Mouse (Mus musculus) erythroblast, embryonic 14.5 days (primary cell): Measurements from ENCODE around the gene Cstad. TPM values are rescaled to one million over a fixed set of nuclear protein-coding genes. Genes with fewer than 3 reads are reported as not detected.
A peak's percentile ranks its signal among the peaks of the same experiment; 100 is the strongest.

ENCODE experiments used
- H3K27me3 ChIP-seq: 2 replicates; pipeline ENCODE4 v1.6.1; 2012; ENCODE audit warnings: inconsistent platforms; ENCODE audit not compliant: control insufficient read depth
- H3K36me3 ChIP-seq: 2 replicates; pipeline ENCODE4 v1.6.1; 2012; ENCODE audit warnings: mild to moderate bottlenecking, inconsistent platforms; ENCODE audit not compliant: control insufficient read depth
- H3K4me1 ChIP-seq: 2 replicates; pipeline ENCODE4 v1.6.1; 2012; ENCODE audit warnings: inconsistent platforms; ENCODE audit not compliant: control insufficient read depth
- H3K4me3 ChIP-seq: replicated peaks from 2 replicates; pipeline ENCODE3; 2012; ENCODE audit warnings: moderate library complexity, mild to moderate bottlenecking, inconsistent platforms
- H3K9me3 ChIP-seq: 2 replicates; pipeline ENCODE4 v1.6.1; 2012; ENCODE audit warnings: low read length, inconsistent platforms, mixed read lengths; ENCODE audit not compliant: control insufficient read depth
- GATA1 ChIP-seq: IDR thresholded peaks from 2 replicates; pipeline ENCODE4 v1.6.1; 2012; ENCODE audit warnings: low read length, inconsistent platforms, mixed read lengths
- TAL1 ChIP-seq: IDR thresholded peaks from 3 replicates; pipeline ENCODE4 v1.6.1; 2012; ENCODE audit warnings: low read length, inconsistent platforms, mixed read lengths
- polyA plus RNA-seq: library from polyadenylated mRNA; stranded (reverse); fragments of >175 nt; gene quantifications from 2 replicates; pipeline ENCODE4 v1.2.3, GENCODE M21; 2012

Cstad gene
- polyA plus RNA-seq, 1 experiment = not detected

GRCm38 (mm10) chr2:30652581-30653037 lies 57.8 kb downstream of the Cstad start:
- Histone ChIP-seq H3K9me3 (no peaks in the 10 kb centered on the region; the same call in 1 of the 2 replicates), H3K4me1 (peaks cover 3% of the 10 kb centered on the region), H3K36me3 (no peaks in the 10 kb centered on the region), H3K27me3 (peaks cover 10% of the 10 kb centered on the region), H3K4me3 (no peak overlapping the region)
- TF ChIP-seq GATA1 (no peak), TAL1 (no peak)

GRCm38 (mm10) chr2:30653046-30653445 lies 58.2 kb downstream of the Cstad start:
- H3K9me3 ChIP-seq = no peaks in the 10 kb centered on the region; the same call in 1 of the 2 replicates
- H3K4me3 ChIP-seq = no peak overlapping the region
- H3K4me1 ChIP-seq = peaks cover 7% of the 10 kb centered on the region
- TF ChIP-seq TAL1 (no peak), GATA1 (no peak)
- no peaks in the 10 kb centered on the region for H3K36me3 ChIP-seq
- H3K27me3 ChIP-seq = peaks cover 13% of the 10 kb centered on the region

- H3K27me3 ChIP-seq = peaks cover 13% of the 10 kb centered on the region
- H3K9me3 ChIP-seq = no peaks in the 10 kb centered on the region; the same call in 1 of the 2 replicates
- TF ChIP-seq TAL1 = no peak
- no peak for TF ChIP-seq GATA1
- H3K4me3 ChIP-seq = no peak overlapping the region
- H3K36me3 ChIP-seq = no peaks in the 10 kb centered on the region
- H3K4me1 ChIP-seq = peaks cover 18% of the 10 kb centered on the region
These were observed 59.3 kb downstream of the Cstad start for GRCm38 (mm10) chr2:30654158-30654557.

- H3K9me3 ChIP-seq = no peaks in the 10 kb centered on the region; the same call in 1 of the 2 replicates
- H3K4me3 ChIP-seq = no peak overlapping the region
- no peaks in the 10 kb centered on the region for H3K36me3 ChIP-seq
- peaks cover 13% of the 10 kb centered on the region for H3K27me3 ChIP-seq
- peaks cover 22% of the 10 kb centered on the region for H3K4me1 ChIP-seq
- no peak for TF ChIP-seq GATA1
- TF ChIP-seq TAL1 = no peak
These were observed 59.7 kb downstream of the Cstad start for GRCm38 (mm10) chr2:30654582-30654981.

- Histone ChIP-seq H3K36me3 (no peaks in the 10 kb centered on the region), H3K27me3 (peaks cover 21% of the 10 kb centered on the region), H3K9me3 (no peaks in the 10 kb centered on the region; the same call in 1 of the 2 replicates), H3K4me1 (peaks cover 22% of the 10 kb centered on the region), H3K4me3 (no peak overlapping the region)
- TF ChIP-seq GATA1 (no peak), TAL1 (no peak)
These were observed 60.9 kb downstream of the Cstad start for GRCm38 (mm10) chr2:30655746-30656145.

- Histone ChIP-seq H3K27me3 (peaks cover 25% of the 10 kb centered on the region), H3K4me1 (peaks cover 22% of the 10 kb centered on the region), H3K9me3 (no peaks in the 10 kb centered on the region; the same call in 1 of the 2 replicates)
These were observed 62.1 kb downstream of the Cstad start for GRCm38 (mm10) chr2:30656711-30657555.

GRCm38 (mm10) chr2:30657674-30658479 lies 63.0 kb downstream of the Cstad start:
- TF ChIP-seq GATA1 = no peak
- TF ChIP-seq TAL1 = no peak
- Histone ChIP-seq H3K4me1 (peaks cover 22% of the 10 kb centered on the region), H3K36me3 (no peaks in the 10 kb centered on the region), H3K9me3 (no peaks in the 10 kb centered on the region; the same call in 1 of the 2 replicates), H3K27me3 (peaks cover 25% of the 10 kb centered on the region), H3K4me3 (peak overlapping the region; percentile 70)

More at GRCm38 (mm10) chr2:30656711-30657555, 62.1 kb downstream of the Cstad start:
- no peak overlapping the region for H3K4me3 ChIP-seq
- TF ChIP-seq TAL1 (no peak), GATA1 (no peak)
- H3K36me3 ChIP-seq = no peaks in the 10 kb centered on the region

GRCm38 (mm10) chr2:30658480-30658843 lies 63.6 kb downstream of the Cstad start:
- TF ChIP-seq TAL1 (no peak), GATA1 (no peak)
- no peaks in the 10 kb centered on the region for H3K36me3 ChIP-seq
- H3K27me3 ChIP-seq = peaks cover 25% of the 10 kb centered on the region
- peaks cover 22% of the 10 kb centered on the region for H3K4me1 ChIP-seq
- H3K9me3 ChIP-seq = no peaks in the 10 kb centered on the region
- H3K4me3 ChIP-seq = peak overlapping the region; percentile 70

Other genes starting within 250 kb of the Cstad start
- 1.8 TPM in 2 replicates for gene Sh3glb2, start 235.7 kb upstream of the Cstad start, polyA plus RNA-seq
- gene Miga2, start 230.8 kb upstream of the Cstad start, polyA plus RNA-seq = 0.95 and 1.2 TPM in 2 replicates
- 2.2 and 2.6 TPM in 2 replicates for gene Dolpp1, start 202.8 kb upstream of the Cstad start, polyA plus RNA-seq
- gene Crat, start 179.2 kb upstream of the Cstad start, polyA plus RNA-seq = 15.6 and 20.5 TPM in 2 replicates
- 150 and 192 TPM in 2 replicates for gene Ptpa, start 179.0 kb upstream of the Cstad start, polyA plus RNA-seq
- 0.02 TPM in 2 replicates for gene Ier5l, start 120.8 kb upstream of the Cstad start, polyA plus RNA-seq
- gene 1700001O22Rik, start 208.6 kb downstream of the Cstad start, polyA plus RNA-seq = not detected in 2 replicates
- gene Ntmt1, start 212.8 kb downstream of the Cstad start, polyA plus RNA-seq = 1.8 TPM in 2 replicates
- 16.3 and 18.5 TPM in 2 replicates for gene Asb6, start 235.3 kb downstream of the Cstad start, polyA plus RNA-seq
- gene Prrx2, start 239.9 kb downstream of the Cstad start, polyA plus RNA-seq = not detected in 2 replicates